Mouse (Mus musculus): ENCODE data around the gene Astn1. TPM values are rescaled to one million over a fixed set of nuclear protein-coding genes. Genes with fewer than 3 reads are reported as not detected.

Gene Astn1
- polyA plus RNA-seq, 1 experiment: not detected

GRCm38 (mm10) chr1:158599435-158599834 is 237.4 kb downstream of the Astn1 start:
- Histone ChIP-seq H3K4me3 (ENCODE audit: insufficient read depth, poor library complexity, severe bottlenecking) (no peak overlapping the region), H3K79me2 (ENCODE audit: control insufficient read depth, insufficient read depth) (no peaks in the 10 kb centered on the region), H3K36me3 (ENCODE audit: control insufficient read depth, insufficient read depth) (no peaks in the 10 kb centered on the region), H3K79me3 (ENCODE audit: low read depth) (no peaks in the 10 kb centered on the region), H3ac (ENCODE audit: control insufficient read depth, insufficient read length, low read depth) (no peak overlapping the region), H3K27me3 (ENCODE audit: control insufficient read depth, insufficient read depth, insufficient read length) (no peaks in the 10 kb centered on the region)
- TF ChIP-seq MAX (IDR thresholded peaks at IDR 0.05) (no peak), FOSL1 (IDR thresholded peaks at IDR 0.05; ENCODE audit: insufficient read depth, low read length, poor library complexity, severe bottlenecking) (no peak), CTCF (IDR thresholded peaks at IDR 0.05; ENCODE audit: control insufficient read depth, insufficient read depth, insufficient read length) (no peak), CEBPB (IDR thresholded peaks at IDR 0.05; ENCODE audit: low read depth) (no peak), USF1 (IDR thresholded peaks at IDR 0.05; ENCODE audit: low read depth) (no peak), MYOD1 (IDR thresholded peaks at IDR 0.05; ENCODE audit: control insufficient read depth, insufficient read length, low read depth) (no peak), MYOG (IDR thresholded peaks at IDR 0.05; ENCODE audit: control insufficient read depth, extremely low read depth, insufficient read length) (no peak)

GRCm38 (mm10) chr1:158603056-158603455 is 241.0 kb downstream of the Astn1 start:
- no peaks in the 10 kb centered on the region for H3K36me3 ChIP-seq (ENCODE audit: control insufficient read depth, insufficient read depth)
- H3ac ChIP-seq (ENCODE audit: control insufficient read depth, insufficient read length, low read depth): no peak overlapping the region
- no peak overlapping the region for H3K4me3 ChIP-seq (ENCODE audit: insufficient read depth, poor library complexity, severe bottlenecking)
- no peaks in the 10 kb centered on the region for H3K27me3 ChIP-seq (ENCODE audit: control insufficient read depth, insufficient read depth, insufficient read length)
- no peaks in the 10 kb centered on the region for H3K79me2 ChIP-seq (ENCODE audit: control insufficient read depth, insufficient read depth)
- TF ChIP-seq MYOD1 (IDR thresholded peaks at IDR 0.05; ENCODE audit: control insufficient read depth, insufficient read length, low read depth) (no peak), FOSL1 (IDR thresholded peaks at IDR 0.05; ENCODE audit: insufficient read depth, low read length, poor library complexity, severe bottlenecking) (no peak), MYOG (IDR thresholded peaks at IDR 0.05; ENCODE audit: control insufficient read depth, extremely low read depth, insufficient read length) (no peak), CEBPB (IDR thresholded peaks at IDR 0.05; ENCODE audit: low read depth) (no peak), CTCF (IDR thresholded peaks at IDR 0.05; ENCODE audit: control insufficient read depth, insufficient read depth, insufficient read length) (no peak), MAX (IDR thresholded peaks at IDR 0.05) (no peak), USF1 (IDR thresholded peaks at IDR 0.05; ENCODE audit: low read depth) (no peak)
- H3K79me3 ChIP-seq (ENCODE audit: low read depth): no peaks in the 10 kb centered on the region

GRCm38 (mm10) chr1:158604149-158604548 is 242.1 kb downstream of the Astn1 start:
- no peaks in the 10 kb centered on the region for H3K36me3 ChIP-seq (ENCODE audit: control insufficient read depth, insufficient read depth)
- H3ac ChIP-seq (ENCODE audit: control insufficient read depth, insufficient read length, low read depth): no peak overlapping the region
- TF ChIP-seq MYOG (IDR thresholded peaks at IDR 0.05; ENCODE audit: control insufficient read depth, extremely low read depth, insufficient read length) (no peak), USF1 (IDR thresholded peaks at IDR 0.05; ENCODE audit: low read depth) (no peak), MYOD1 (IDR thresholded peaks at IDR 0.05; ENCODE audit: control insufficient read depth, insufficient read length, low read depth) (no peak), FOSL1 (IDR thresholded peaks at IDR 0.05; ENCODE audit: insufficient read depth, low read length, poor library complexity, severe bottlenecking) (no peak), CEBPB (IDR thresholded peaks at IDR 0.05; ENCODE audit: low read depth) (no peak), CTCF (IDR thresholded peaks at IDR 0.05; ENCODE audit: control insufficient read depth, insufficient read depth, insufficient read length) (no peak), MAX (IDR thresholded peaks at IDR 0.05) (no peak)
- no peaks in the 10 kb centered on the region for H3K79me3 ChIP-seq (ENCODE audit: low read depth)
- no peaks in the 10 kb centered on the region for H3K79me2 ChIP-seq (ENCODE audit: control insufficient read depth, insufficient read depth)
- no peaks in the 10 kb centered on the region for H3K27me3 ChIP-seq (ENCODE audit: control insufficient read depth, insufficient read depth, insufficient read length)
- H3K4me3 ChIP-seq (ENCODE audit: insufficient read depth, poor library complexity, severe bottlenecking): no peak overlapping the region

GRCm38 (mm10) chr1:158605597-158605996 is 243.5 kb downstream of the Astn1 start:
- H3K27me3 ChIP-seq (ENCODE audit: control insufficient read depth, insufficient read depth, insufficient read length): no peaks in the 10 kb centered on the region
- H3K79me2 ChIP-seq (ENCODE audit: control insufficient read depth, insufficient read depth): no peaks in the 10 kb centered on the region
- no peaks in the 10 kb centered on the region for H3K36me3 ChIP-seq (ENCODE audit: control insufficient read depth, insufficient read depth)
- no peak overlapping the region for H3ac ChIP-seq (ENCODE audit: control insufficient read depth, insufficient read length, low read depth)
- H3K4me3 ChIP-seq (ENCODE audit: insufficient read depth, poor library complexity, severe bottlenecking): no peak overlapping the region
- no peaks in the 10 kb centered on the region for H3K79me3 ChIP-seq (ENCODE audit: low read depth)
- TF ChIP-seq FOSL1 (IDR thresholded peaks at IDR 0.05; ENCODE audit: insufficient read depth, low read length, poor library complexity, severe bottlenecking) (peak; percentile 81), MYOG (IDR thresholded peaks at IDR 0.05; ENCODE audit: control insufficient read depth, extremely low read depth, insufficient read length) (no peak), MYOD1 (IDR thresholded peaks at IDR 0.05; ENCODE audit: control insufficient read depth, insufficient read length, low read depth) (peak; percentile 3), USF1 (IDR thresholded peaks at IDR 0.05; ENCODE audit: low read depth) (peak; percentile 20), MAX (IDR thresholded peaks at IDR 0.05) (no peak), CTCF (IDR thresholded peaks at IDR 0.05; ENCODE audit: control insufficient read depth, insufficient read depth, insufficient read length) (no peak)

GRCm38 (mm10) chr1:158606324-158606723 is 244.3 kb downstream of the Astn1 start:
- Histone ChIP-seq H3ac (ENCODE audit: control insufficient read depth, insufficient read length, low read depth) (no peak overlapping the region), H3K36me3 (ENCODE audit: control insufficient read depth, insufficient read depth) (no peaks in the 10 kb centered on the region), H3K79me3 (ENCODE audit: low read depth) (no peaks in the 10 kb centered on the region), H3K79me2 (ENCODE audit: control insufficient read depth, insufficient read depth) (no peaks in the 10 kb centered on the region), H3K27me3 (ENCODE audit: control insufficient read depth, insufficient read depth, insufficient read length) (no peaks in the 10 kb centered on the region), H3K4me3 (ENCODE audit: insufficient read depth, poor library complexity, severe bottlenecking) (no peak overlapping the region)
- TF ChIP-seq CTCF (IDR thresholded peaks at IDR 0.05; ENCODE audit: control insufficient read depth, insufficient read depth, insufficient read length) (no peak), USF1 (IDR thresholded peaks at IDR 0.05; ENCODE audit: low read depth) (peak; percentile 15), MYOD1 (IDR thresholded peaks at IDR 0.05; ENCODE audit: control insufficient read depth, insufficient read length, low read depth) (peak; percentile 8), CEBPB (IDR thresholded peaks at IDR 0.05; ENCODE audit: low read depth) (no peak)

- Histone ChIP-seq H3K36me3 (ENCODE audit: control insufficient read depth, insufficient read depth) (no peaks in the 10 kb centered on the region), H3K27me3 (ENCODE audit: control insufficient read depth, insufficient read depth, insufficient read length) (no peaks in the 10 kb centered on the region), H3K4me3 (ENCODE audit: insufficient read depth, poor library complexity, severe bottlenecking) (no peak overlapping the region), H3ac (ENCODE audit: control insufficient read depth, insufficient read length, low read depth) (no peak overlapping the region), H3K79me3 (ENCODE audit: low read depth) (no peaks in the 10 kb centered on the region), H3K79me2 (ENCODE audit: control insufficient read depth, insufficient read depth) (no peaks in the 10 kb centered on the region)
- no peak for TF ChIP-seq CEBPB (IDR thresholded peaks at IDR 0.05; ENCODE audit: low read depth)
- TF ChIP-seq USF1 (IDR thresholded peaks at IDR 0.05; ENCODE audit: low read depth): no peak
- TF ChIP-seq MAX (IDR thresholded peaks at IDR 0.05): no peak
- no peak for TF ChIP-seq CTCF (IDR thresholded peaks at IDR 0.05; ENCODE audit: control insufficient read depth, insufficient read depth, insufficient read length)
- TF ChIP-seq MYOG (IDR thresholded peaks at IDR 0.05; ENCODE audit: control insufficient read depth, extremely low read depth, insufficient read length): no peak
- no peak for TF ChIP-seq MYOD1 (IDR thresholded peaks at IDR 0.05; ENCODE audit: control insufficient read depth, insufficient read length, low read depth)
- no peak for TF ChIP-seq FOSL1 (IDR thresholded peaks at IDR 0.05; ENCODE audit: insufficient read depth, low read length, poor library complexity, severe bottlenecking)
Measured at GRCm38 (mm10) chr1:158607201-158607600, 245.1 kb downstream of the Astn1 start.
